Mouse (Mus musculus): ENCODE results near the gene Pcyt1b. TPM values are rescaled to one million over a fixed set of nuclear protein-coding genes. Genes with fewer than 3 reads are reported as not detected.

Pcyt1b gene
- polyA plus RNA-seq (2012; rRNA removed) (3.3 and 3.4 TPM in 2 replicates), polyA plus RNA-seq (2014; fragmentation: Nextera tagmentation; extraction: Ambion mirVana) (2.1 and 2.4 TPM in 2 replicates)

DNA sequence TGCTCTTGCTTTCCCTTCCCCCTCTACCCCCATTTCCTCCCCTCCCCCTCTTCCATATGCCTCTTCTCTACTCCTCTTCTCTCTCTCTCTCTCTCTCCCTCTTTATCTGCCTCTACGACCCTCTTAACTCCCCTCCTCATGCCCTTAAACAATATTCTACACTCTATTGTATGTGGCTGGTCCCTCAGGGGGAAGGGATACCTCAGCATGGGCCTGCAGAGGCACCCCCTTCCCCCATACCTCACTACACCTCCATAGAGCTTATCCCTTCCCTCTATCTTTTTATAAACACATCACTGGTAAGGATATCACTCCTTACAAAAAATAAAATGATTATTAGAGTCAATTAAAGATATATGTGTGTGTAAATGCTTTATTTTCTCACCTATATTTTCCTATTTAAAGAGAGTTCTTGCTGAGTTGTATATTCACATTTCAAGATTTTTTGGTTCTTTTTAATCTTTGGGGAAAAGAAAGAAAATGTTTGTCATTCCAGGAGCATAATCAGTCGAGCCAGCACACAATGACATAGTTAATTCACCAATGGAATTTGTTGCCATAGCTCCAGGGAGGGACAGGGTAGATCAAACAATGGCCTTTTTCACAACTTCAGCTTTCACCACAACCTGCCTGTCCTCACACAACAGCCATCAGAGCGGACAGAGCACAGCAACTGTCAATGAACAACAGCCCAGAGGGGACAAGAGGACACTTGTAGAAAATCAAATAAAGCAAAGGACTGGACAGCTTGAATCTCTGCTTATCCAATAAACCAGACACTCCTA lies at the start of gene Pcyt1b:
Gene Pcyt1b (plus strand): TSS at position 646 of the 785 bp plus-strand sequence.
- no peak within 1 kb of the TSS for H3K27ac ChIP-seq (replicated peaks; ENCODE audit: low read depth, low read length)
- DNase-seq (ENCODE audit: low spot score), result no peak
- no peaks in the 10 kb centered on the region for H3K9me3 ChIP-seq (ENCODE audit: control insufficient read depth, low read length)
- H3K9ac ChIP-seq (ENCODE audit: low read depth, low read length, severe bottlenecking), result no peak within 1 kb of the TSS
- H3K4me1 ChIP-seq (ENCODE audit: control insufficient read depth, insufficient read depth, low read length), result no peaks in the 10 kb centered on the region
- WGBS, result 57% methylated on average over 3 of the region's 3 CpGs
- H3K36me3 ChIP-seq (ENCODE audit: control insufficient read depth, insufficient read depth, low read length), result no peaks in the 10 kb centered on the region
- H3K4me2 ChIP-seq (replicated peaks; ENCODE audit: low read depth, low read length, severe bottlenecking), result no peak within 1 kb of the TSS
- no peak for TF ChIP-seq POLR2A (IDR thresholded peaks at IDR 0.05; ENCODE audit: borderline replicate concordance, extremely low read depth, insufficient read depth, insufficient read length)
- H3K4me3 ChIP-seq (replicated peaks; ENCODE audit: low read length), result no peak within 1 kb of the TSS
- no peak for ATAC-seq (ENCODE audit: low FRiP score, low read depth)
- H3K27me3 ChIP-seq (ENCODE audit: control insufficient read depth, insufficient read depth, low read length), result no peaks in the 10 kb centered on the region

DNA sequence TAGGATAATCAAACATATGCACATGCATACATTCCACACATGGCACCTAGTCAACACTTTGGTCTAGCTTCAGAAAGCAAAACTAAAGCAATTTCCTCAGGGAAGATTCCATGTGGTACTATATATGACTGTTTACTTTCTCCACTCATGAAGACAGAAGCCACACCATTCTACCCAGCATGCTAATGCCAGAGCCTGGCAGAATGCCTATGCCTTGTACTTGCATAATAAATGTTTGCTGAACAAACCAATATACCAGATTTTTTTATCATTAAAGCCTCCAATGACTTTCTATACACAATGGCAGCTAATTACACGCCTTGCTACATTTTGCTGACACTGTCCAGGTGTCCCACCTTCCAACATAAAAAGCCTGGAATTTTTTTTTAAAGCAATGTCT lies 24.4 kb upstream of the Pcyt1b start:
- peak overlapping the region; percentile 53 for H3K4me2 ChIP-seq (replicated peaks; ENCODE audit: low read depth, low read length, severe bottlenecking)
- H3K36me3 ChIP-seq (ENCODE audit: control insufficient read depth, insufficient read depth, low read length), result no peaks in the 10 kb centered on the region
- H3K27me3 ChIP-seq (ENCODE audit: control insufficient read depth, insufficient read depth, low read length), result no peaks in the 10 kb centered on the region
- H3K27ac ChIP-seq (replicated peaks; ENCODE audit: low read depth, low read length), result no peak overlapping the region
- no peak for TF ChIP-seq POLR2A (IDR thresholded peaks at IDR 0.05; ENCODE audit: borderline replicate concordance, extremely low read depth, insufficient read depth, insufficient read length)
- H3K9ac ChIP-seq (ENCODE audit: low read depth, low read length, severe bottlenecking), result no peak overlapping the region
- no peaks in the 10 kb centered on the region for H3K4me1 ChIP-seq (ENCODE audit: control insufficient read depth, insufficient read depth, low read length)
- ATAC-seq (ENCODE audit: low FRiP score, low read depth) (no peak), DNase-seq (ENCODE audit: low spot score) (no peak)
- no peaks in the 10 kb centered on the region for H3K9me3 ChIP-seq (ENCODE audit: control insufficient read depth, low read length)
- H3K4me3 ChIP-seq (replicated peaks; ENCODE audit: low read length), result no peak overlapping the region
- whole genome bisulfite sequencing, result 53% methylated on average over 1 of the region's 1 CpGs

DNA sequence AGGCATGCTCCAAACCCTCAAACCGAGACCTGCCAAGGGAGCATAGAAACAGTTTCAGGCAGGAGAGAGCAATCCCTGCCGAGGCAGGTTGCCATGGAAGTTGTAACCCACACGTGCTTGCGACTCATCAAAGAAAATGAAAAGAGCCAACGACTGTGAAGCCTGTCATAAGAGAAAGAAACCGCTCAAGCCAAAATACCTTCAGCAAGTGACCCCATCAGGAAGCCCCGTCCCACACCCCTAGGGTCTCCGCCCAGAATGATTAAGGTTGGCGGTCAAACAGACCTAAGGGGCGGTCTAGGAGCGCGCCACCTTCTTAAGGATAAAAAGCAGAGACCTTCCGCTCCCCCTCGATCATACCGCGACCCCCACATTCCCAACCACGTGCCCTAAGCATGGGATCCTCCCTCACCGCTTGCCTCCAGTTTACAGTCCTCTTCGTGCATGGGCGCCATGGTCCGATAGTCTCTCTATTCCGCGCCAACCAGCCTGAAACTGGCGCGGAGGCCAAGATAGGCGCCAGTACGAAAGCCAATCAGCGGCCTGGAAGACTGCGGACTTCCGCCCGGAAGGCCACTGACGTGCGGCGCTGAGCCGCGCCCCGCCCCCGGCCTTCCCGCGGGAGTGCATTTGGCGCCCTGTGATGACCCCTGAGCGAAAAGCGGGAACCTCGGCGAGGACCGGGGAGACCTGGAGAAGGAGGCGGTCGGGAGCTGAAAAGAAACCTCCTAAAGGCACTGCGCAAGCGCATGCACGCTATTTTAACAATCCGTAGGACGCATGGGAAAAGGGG lies 22.8 kb upstream of the Pcyt1b start, which contains the start of gene Pola1:
Gene Pola1 (minus strand): TSS at position 499 of the 793 bp plus-strand sequence.
- DNase-seq (ENCODE audit: low spot score) (peak; percentile 75), ATAC-seq (ENCODE audit: low FRiP score, low read depth) (peak; percentile 99)
- Histone ChIP-seq H3K9me3 (ENCODE audit: control insufficient read depth, low read length) (no peaks in the 10 kb centered on the region), H3K4me1 (ENCODE audit: control insufficient read depth, insufficient read depth, low read length) (no peaks in the 10 kb centered on the region), H3K4me2 (replicated peaks; ENCODE audit: low read depth, low read length, severe bottlenecking) (peak within 1 kb of the TSS; percentile 53), H3K4me3 (replicated peaks; ENCODE audit: low read length) (peak within 1 kb of the TSS; percentile 48), H3K36me3 (ENCODE audit: control insufficient read depth, insufficient read depth, low read length) (no peaks in the 10 kb centered on the region), H3K9ac (ENCODE audit: low read depth, low read length, severe bottlenecking) (peak within 1 kb of the TSS; percentile 49), H3K27ac (replicated peaks; ENCODE audit: low read depth, low read length) (peak within 1 kb of the TSS; percentile 56), H3K27me3 (ENCODE audit: control insufficient read depth, insufficient read depth, low read length) (no peaks in the 10 kb centered on the region)
- TF ChIP-seq POLR2A (IDR thresholded peaks at IDR 0.05; ENCODE audit: borderline replicate concordance, extremely low read depth, insufficient read depth, insufficient read length), result 0 out of 2 replicates have a peak, but pooled peaks have one; percentile 33
- 19% methylated on average over 52 of the region's 53 CpGs for WGBS

DNA sequence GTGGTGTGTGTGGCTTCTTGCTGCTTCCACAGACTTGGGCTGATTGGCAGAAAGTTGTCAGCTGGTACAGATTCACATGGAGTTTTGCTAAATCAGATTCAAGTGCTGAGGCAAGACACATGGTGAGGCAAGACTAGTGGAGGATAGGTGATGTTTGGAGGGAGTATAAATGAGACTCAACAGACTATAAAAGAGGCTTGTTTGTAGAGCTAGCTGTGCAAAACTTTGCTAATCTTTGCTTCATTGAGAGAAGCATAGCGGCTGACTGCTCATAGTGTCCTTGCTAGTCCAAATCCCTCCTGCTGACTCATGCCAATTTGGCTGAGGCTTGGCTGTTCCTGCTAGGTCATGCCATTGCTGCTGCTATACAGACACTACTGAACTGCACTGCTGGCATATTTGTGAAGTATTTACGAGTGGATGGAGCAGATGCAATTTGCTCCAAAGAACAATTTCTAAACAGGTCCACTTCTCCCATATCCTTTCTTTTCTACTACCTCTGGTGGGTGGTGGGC lies 19.7 kb upstream of the Pcyt1b start:
- no peak for ATAC-seq (ENCODE audit: low FRiP score, low read depth)
- 72% methylated on average over 2 of the region's 2 CpGs for WGBS
- DNase-seq (ENCODE audit: low spot score), result no peak

DNA sequence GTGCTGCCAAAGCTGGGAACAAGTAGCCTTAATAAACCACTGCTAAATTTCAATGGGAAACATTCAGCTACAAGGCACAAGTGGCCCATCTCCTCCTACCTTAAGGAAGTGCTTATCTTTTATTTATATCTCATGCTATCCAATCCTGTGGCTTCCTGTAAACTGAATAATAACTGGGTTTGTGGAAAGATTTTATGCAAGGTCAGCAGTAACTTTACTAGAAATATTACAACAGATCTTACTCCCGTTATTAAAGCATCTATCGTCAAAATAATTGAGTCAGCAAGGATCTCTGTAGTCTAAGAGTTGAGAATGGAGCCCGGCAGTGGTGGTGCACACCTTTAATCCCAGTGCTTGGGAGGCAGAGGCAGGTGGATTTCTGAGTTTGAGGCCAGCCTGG lies 11.1 kb upstream of the Pcyt1b start:
- no peaks in the 10 kb centered on the region for H3K36me3 ChIP-seq (ENCODE audit: control insufficient read depth, insufficient read depth, low read length)
- H3K4me3 ChIP-seq (replicated peaks; ENCODE audit: low read length), result no peak overlapping the region
- ATAC-seq (ENCODE audit: low FRiP score, low read depth), result no peak
- H3K4me1 ChIP-seq (ENCODE audit: control insufficient read depth, insufficient read depth, low read length), result no peaks in the 10 kb centered on the region
- WGBS, result 84% methylated on average over 3 of the region's 3 CpGs
- DNase-seq (ENCODE audit: low spot score), result no peak
- no peaks in the 10 kb centered on the region for H3K27me3 ChIP-seq (ENCODE audit: control insufficient read depth, insufficient read depth, low read length)
- H3K9me3 ChIP-seq (ENCODE audit: control insufficient read depth, low read length), result no peaks in the 10 kb centered on the region
- no peak overlapping the region for H3K4me2 ChIP-seq (replicated peaks; ENCODE audit: low read depth, low read length, severe bottlenecking)
- no peak overlapping the region for H3K9ac ChIP-seq (ENCODE audit: low read depth, low read length, severe bottlenecking)
- H3K27ac ChIP-seq (replicated peaks; ENCODE audit: low read depth, low read length), result no peak overlapping the region
- TF ChIP-seq POLR2A (IDR thresholded peaks at IDR 0.05; ENCODE audit: borderline replicate concordance, extremely low read depth, insufficient read depth, insufficient read length), result no peak

More for the DNA sequence above, 19.7 kb upstream of the Pcyt1b start:
- Histone ChIP-seq H3K27me3 (ENCODE audit: control insufficient read depth, insufficient read depth, low read length) (no peaks in the 10 kb centered on the region), H3K4me3 (replicated peaks; ENCODE audit: low read length) (no peak overlapping the region), H3K4me2 (replicated peaks; ENCODE audit: low read depth, low read length, severe bottlenecking) (no peak overlapping the region), H3K36me3 (ENCODE audit: control insufficient read depth, insufficient read depth, low read length) (no peaks in the 10 kb centered on the region), H3K9me3 (ENCODE audit: control insufficient read depth, low read length) (no peaks in the 10 kb centered on the region), H3K9ac (ENCODE audit: low read depth, low read length, severe bottlenecking) (no peak overlapping the region), H3K27ac (replicated peaks; ENCODE audit: low read depth, low read length) (no peak overlapping the region), H3K4me1 (ENCODE audit: control insufficient read depth, insufficient read depth, low read length) (no peaks in the 10 kb centered on the region)
- TF ChIP-seq POLR2A (IDR thresholded peaks at IDR 0.05; ENCODE audit: borderline replicate concordance, extremely low read depth, insufficient read depth, insufficient read length), result no peak
